Mouse (Mus musculus): Measurements from ENCODE around the gene Rpl6. TPM values are rescaled to one million over a fixed set of nuclear protein-coding genes. Genes with fewer than 3 reads are reported as not detected.
"Not testable (repeated sequence)": the region's sequence is repeated elsewhere in the genome, so short reads cannot be mapped to it uniquely, and the experiment has no call there.

The Rpl6 gene
- polyA plus RNA-seq, 1 experiment from 2014 or later: 345 TPM

- peaks cover 29% of the 10 kb centered on the region for H3K36me3 ChIP-seq (ENCODE audit: control insufficient read depth, insufficient read depth, low read length)
- H3K4me2 ChIP-seq (ENCODE audit: low read length): no peak overlapping the region
- WGBS: 80% methylated on average over 9 of the region's 9 CpGs
- H3K27ac ChIP-seq (ENCODE audit: low read length): no peak overlapping the region
- H3K27me3 ChIP-seq (ENCODE audit: control insufficient read depth, insufficient read depth, low read depth, low read length): no peaks in the 10 kb centered on the region
- peaks cover 12% of the 10 kb centered on the region for H3K4me1 ChIP-seq (ENCODE audit: control insufficient read depth, insufficient read depth, low read length)
- no peak for ATAC-seq
- no peak overlapping the region for H3K4me3 ChIP-seq (ENCODE audit: low read depth, low read length)
- no peaks in the 10 kb centered on the region for H3K9me3 ChIP-seq (replicated peaks; ENCODE audit: control insufficient read depth, low read length, poor library complexity, severe bottlenecking)
- no peak overlapping the region for H3K9ac ChIP-seq (ENCODE audit: low read depth, low read length)
These were observed 2.3 kb downstream of the Rpl6 start for GRCm38 (mm10) chr5:121206540-121206939.

- H3K4me1 ChIP-seq (ENCODE audit: control insufficient read depth, insufficient read depth, low read length): peaks cover 12% of the 10 kb centered on the region
- 90% methylated on average over 3 of the region's 3 CpGs for WGBS
- no peak overlapping the region for H3K4me2 ChIP-seq (ENCODE audit: low read length)
- no peaks in the 10 kb centered on the region for H3K9me3 ChIP-seq (replicated peaks; ENCODE audit: control insufficient read depth, low read length, poor library complexity, severe bottlenecking)
- no peak overlapping the region for H3K27ac ChIP-seq (ENCODE audit: low read length)
- H3K4me3 ChIP-seq (ENCODE audit: low read depth, low read length): no peak overlapping the region
- ATAC-seq: no peak
- no peak overlapping the region for H3K9ac ChIP-seq (ENCODE audit: low read depth, low read length)
- H3K27me3 ChIP-seq (ENCODE audit: control insufficient read depth, insufficient read depth, low read depth, low read length): no peaks in the 10 kb centered on the region
- peaks cover 33% of the 10 kb centered on the region for H3K36me3 ChIP-seq (ENCODE audit: control insufficient read depth, insufficient read depth, low read length)
These were observed 2.7 kb downstream of the Rpl6 start for GRCm38 (mm10) chr5:121206984-121207383.

DNA sequence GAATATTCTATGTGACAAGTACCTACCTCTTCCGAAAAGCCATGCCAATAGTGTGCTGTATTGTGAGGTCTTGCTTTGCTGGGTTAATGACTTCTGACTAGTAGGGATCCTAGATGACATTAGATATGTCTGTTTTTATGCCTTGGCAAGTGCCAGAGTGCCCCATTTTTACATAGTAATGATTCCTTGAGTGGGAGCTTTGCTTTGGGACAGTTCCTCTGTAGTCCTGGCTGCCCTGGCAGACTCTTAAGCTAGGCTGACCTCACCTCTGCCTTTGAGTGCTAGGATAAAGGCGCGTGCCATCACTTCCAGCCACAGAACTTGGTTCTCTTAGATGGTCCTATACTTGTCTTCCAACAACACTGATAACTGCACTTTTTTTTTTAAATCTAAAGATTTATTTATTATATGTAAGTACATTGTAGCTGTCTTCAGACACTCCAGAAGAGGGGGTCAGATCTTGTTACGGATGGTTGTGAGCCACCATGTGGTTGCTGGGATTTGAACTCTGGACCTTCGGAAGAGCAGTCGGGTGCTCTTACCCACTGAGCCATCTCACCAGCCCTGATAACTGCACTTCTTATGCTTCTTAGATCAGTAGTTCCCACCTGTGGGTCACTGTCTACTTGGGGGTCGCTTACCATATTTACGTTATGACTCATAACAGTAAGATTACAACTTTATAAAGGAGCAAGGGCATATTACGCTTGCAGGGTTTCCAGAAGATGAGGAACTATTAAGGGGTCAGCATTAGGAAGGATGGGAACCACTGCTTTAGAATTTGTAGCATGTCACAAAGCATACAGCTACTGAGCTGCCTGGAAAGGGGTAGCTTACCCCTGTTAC is 5.7 kb downstream of the Rpl6 start:
- Histone ChIP-seq H3K27me3 (ENCODE audit: control insufficient read depth, insufficient read depth, low read depth, low read length) (no peaks in the 10 kb centered on the region), H3K36me3 (ENCODE audit: control insufficient read depth, insufficient read depth, low read length) (peaks cover 42% of the 10 kb centered on the region), H3K4me1 (ENCODE audit: control insufficient read depth, insufficient read depth, low read length) (peaks cover 12% of the 10 kb centered on the region), H3K4me2 (ENCODE audit: low read length) (no peak overlapping the region), H3K9ac (ENCODE audit: low read depth, low read length) (no peak overlapping the region), H3K4me3 (ENCODE audit: low read depth, low read length) (no peak overlapping the region), H3K9me3 (replicated peaks; ENCODE audit: control insufficient read depth, low read length, poor library complexity, severe bottlenecking) (no peaks in the 10 kb centered on the region), H3K27ac (ENCODE audit: low read length) (no peak overlapping the region)
- ATAC-seq: no peak
- 91% methylated on average over 9 of the region's 9 CpGs for WGBS

DNA sequence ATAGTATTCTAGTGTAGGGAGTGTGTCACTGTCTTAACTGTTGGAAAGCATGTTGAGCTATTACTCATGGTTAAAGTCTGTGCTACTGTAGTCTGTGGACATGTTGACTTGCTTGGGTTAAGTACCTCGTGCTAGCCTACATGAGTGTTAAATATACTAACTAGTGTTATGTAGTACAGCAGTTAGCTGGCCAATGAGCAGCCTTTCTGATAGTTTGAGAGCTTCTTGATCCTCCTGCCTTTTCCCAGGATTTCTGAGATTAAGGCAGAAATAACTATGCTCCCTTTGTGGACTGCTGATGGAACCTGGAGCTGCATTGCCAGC is 6.3 kb downstream of the Rpl6 start:
- ATAC-seq: no peak
- no peak overlapping the region for H3K4me2 ChIP-seq (ENCODE audit: low read length)
- H3K9me3 ChIP-seq (replicated peaks; ENCODE audit: control insufficient read depth, low read length, poor library complexity, severe bottlenecking): no peaks in the 10 kb centered on the region
- peaks cover 8% of the 10 kb centered on the region for H3K4me1 ChIP-seq (ENCODE audit: control insufficient read depth, insufficient read depth, low read length)
- H3K27me3 ChIP-seq (ENCODE audit: control insufficient read depth, insufficient read depth, low read depth, low read length): no peaks in the 10 kb centered on the region
- no peak overlapping the region for H3K4me3 ChIP-seq (ENCODE audit: low read depth, low read length)
- no peak overlapping the region for H3K27ac ChIP-seq (ENCODE audit: low read length)
- H3K36me3 ChIP-seq (ENCODE audit: control insufficient read depth, insufficient read depth, low read length): peaks cover 42% of the 10 kb centered on the region
- no peak overlapping the region for H3K9ac ChIP-seq (ENCODE audit: low read depth, low read length)
- WGBS: 83% methylated on average over 1 of the region's 1 CpGs

GRCm38 (mm10) chr5:121212108-121212507 is 7.8 kb downstream of the Rpl6 start:
- H3K4me3 ChIP-seq (ENCODE audit: low read depth, low read length): no peak overlapping the region
- no peaks in the 10 kb centered on the region for H3K9me3 ChIP-seq (replicated peaks; ENCODE audit: control insufficient read depth, low read length, poor library complexity, severe bottlenecking)
- H3K4me2 ChIP-seq (ENCODE audit: low read length): no peak overlapping the region
- peaks cover 33% of the 10 kb centered on the region for H3K36me3 ChIP-seq (ENCODE audit: control insufficient read depth, insufficient read depth, low read length)
- H3K27ac ChIP-seq (ENCODE audit: low read length): no peak overlapping the region
- no peaks in the 10 kb centered on the region for H3K4me1 ChIP-seq (ENCODE audit: control insufficient read depth, insufficient read depth, low read length)
- 91% methylated on average over 6 of the region's 6 CpGs for WGBS
- H3K27me3 ChIP-seq (ENCODE audit: control insufficient read depth, insufficient read depth, low read depth, low read length): no peaks in the 10 kb centered on the region
- no peak overlapping the region for H3K9ac ChIP-seq (ENCODE audit: low read depth, low read length)
- no peak for ATAC-seq

GRCm38 (mm10) chr5:121214707-121215106 is 10.4 kb downstream of the Rpl6 start:
- Histone ChIP-seq H3K27me3 (ENCODE audit: control insufficient read depth, insufficient read depth, low read depth, low read length) (no peaks in the 10 kb centered on the region), H3K4me2 (ENCODE audit: low read length) (no peak overlapping the region), H3K4me1 (ENCODE audit: control insufficient read depth, insufficient read depth, low read length) (peaks cover 2% of the 10 kb centered on the region; the same call in 1 of the 2 replicates), H3K4me3 (ENCODE audit: low read depth, low read length) (no peak overlapping the region), H3K36me3 (ENCODE audit: control insufficient read depth, insufficient read depth, low read length) (peaks cover 19% of the 10 kb centered on the region), H3K9ac (ENCODE audit: low read depth, low read length) (no peak overlapping the region), H3K9me3 (replicated peaks; ENCODE audit: control insufficient read depth, low read length, poor library complexity, severe bottlenecking) (no peaks in the 10 kb centered on the region), H3K27ac (ENCODE audit: low read length) (no peak overlapping the region)
- WGBS: 62% methylated on average over 7 of the region's 7 CpGs
- ATAC-seq: no peak

GRCm38 (mm10) chr5:121215380-121216125 is 11.3 kb downstream of the Rpl6 start:
- 46% methylated on average over 13 of the region's 13 CpGs for WGBS
- no peaks in the 10 kb centered on the region for H3K9me3 ChIP-seq (replicated peaks; ENCODE audit: control insufficient read depth, low read length, poor library complexity, severe bottlenecking)
- no peak overlapping the region for H3K4me2 ChIP-seq (ENCODE audit: low read length)
- no peaks in the 10 kb centered on the region for H3K27me3 ChIP-seq (ENCODE audit: control insufficient read depth, insufficient read depth, low read depth, low read length)
- no peak overlapping the region for H3K4me3 ChIP-seq (ENCODE audit: low read depth, low read length)
- H3K36me3 ChIP-seq (ENCODE audit: control insufficient read depth, insufficient read depth, low read length): peaks cover 19% of the 10 kb centered on the region
- no peak overlapping the region for H3K9ac ChIP-seq (ENCODE audit: low read depth, low read length)
- H3K4me1 ChIP-seq (ENCODE audit: control insufficient read depth, insufficient read depth, low read length): peaks cover 3% of the 10 kb centered on the region; the same call in 1 of the 2 replicates
- no peak for ATAC-seq
- no peak overlapping the region for H3K27ac ChIP-seq (ENCODE audit: low read length)

DNA sequence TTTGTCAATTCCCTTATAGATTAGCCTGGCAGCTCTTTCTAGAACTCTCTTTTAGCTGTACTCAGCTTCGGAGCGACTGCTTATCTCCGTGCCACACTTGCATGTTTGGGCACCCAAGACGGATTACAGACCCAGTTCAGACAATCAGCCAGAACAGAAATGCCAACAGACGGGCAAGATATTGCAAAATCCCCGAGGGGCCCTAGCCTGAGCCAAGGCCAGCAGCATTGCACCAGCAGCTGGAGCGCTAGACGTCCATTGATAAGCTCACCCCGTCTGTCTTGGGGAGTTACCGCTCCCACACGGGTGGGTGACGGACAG is 11.8 kb downstream of the Rpl6 start:
- ATAC-seq: no peak
- Histone ChIP-seq H3K4me1 (ENCODE audit: control insufficient read depth, insufficient read depth, low read length) (peaks cover 3% of the 10 kb centered on the region; the same call in 1 of the 2 replicates), H3K4me2 (ENCODE audit: low read length) (no peak overlapping the region), H3K36me3 (ENCODE audit: control insufficient read depth, insufficient read depth, low read length) (peaks cover 15% of the 10 kb centered on the region), H3K27ac (ENCODE audit: low read length) (no peak overlapping the region), H3K27me3 (ENCODE audit: control insufficient read depth, insufficient read depth, low read depth, low read length) (no peaks in the 10 kb centered on the region), H3K9ac (ENCODE audit: low read depth, low read length) (no peak overlapping the region), H3K9me3 (replicated peaks; ENCODE audit: control insufficient read depth, low read length, poor library complexity, severe bottlenecking) (no peaks in the 10 kb centered on the region), H3K4me3 (ENCODE audit: low read depth, low read length) (no peak overlapping the region)
- WGBS: 73% methylated on average over 12 of the region's 12 CpGs

DNA sequence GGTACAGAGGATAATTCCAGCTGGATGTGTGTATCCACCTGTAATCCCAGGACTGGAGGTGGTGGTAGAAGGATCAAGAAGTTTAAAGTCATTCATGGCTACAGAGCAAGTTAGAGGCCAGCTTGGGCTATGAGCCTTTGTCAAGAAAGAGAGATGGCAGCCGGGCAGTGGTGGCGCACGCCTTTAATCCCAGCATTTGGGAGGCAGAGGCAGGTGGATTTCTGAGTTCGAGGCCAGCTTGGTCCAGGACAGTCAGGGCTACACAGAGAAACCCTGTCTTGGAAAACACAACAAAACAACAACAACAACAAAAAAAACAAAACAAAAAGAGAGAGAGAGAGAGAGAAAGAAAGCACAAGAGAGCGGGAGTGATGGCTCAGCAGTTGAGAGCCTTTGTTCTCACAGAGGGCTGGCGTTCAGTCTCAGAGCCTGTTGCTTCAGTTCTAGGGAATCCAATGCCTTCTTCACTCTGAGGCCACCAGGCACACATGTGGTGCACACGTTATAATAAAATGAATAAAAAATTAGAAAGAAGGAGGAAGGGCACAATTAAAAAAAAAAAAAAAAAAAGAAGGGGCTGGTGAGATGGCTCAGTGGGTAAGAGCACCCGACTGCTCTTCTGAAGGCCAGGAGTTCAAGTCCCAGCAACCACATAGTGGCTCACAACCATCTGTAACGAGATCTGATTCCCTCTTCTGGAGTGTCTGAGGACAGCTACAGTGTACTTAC is 12.5 kb downstream of the Rpl6 start:
- not testable (repeated sequence) for H3K27me3 ChIP-seq (ENCODE audit: control insufficient read depth, insufficient read depth, low read depth, low read length); H3K9ac ChIP-seq (ENCODE audit: low read depth, low read length); H3K27ac ChIP-seq (ENCODE audit: low read length); H3K9me3 ChIP-seq (replicated peaks; ENCODE audit: control insufficient read depth, low read length, poor library complexity, severe bottlenecking); ATAC-seq; H3K4me1 ChIP-seq (ENCODE audit: control insufficient read depth, insufficient read depth, low read length); H3K4me3 ChIP-seq (ENCODE audit: low read depth, low read length); H3K4me2 ChIP-seq (ENCODE audit: low read length)
- H3K36me3 ChIP-seq (ENCODE audit: control insufficient read depth, insufficient read depth, low read length): peaks cover 11% of the 10 kb centered on the region
- 88% methylated on average over 9 of the region's 9 CpGs for WGBS
